Comparison of ENCODE assay signal across 8 mouse cellular contexts in genomic region chr17:70989991-70990390, GRCm38 (mm10). TPM values are rescaled to one million over a fixed set of nuclear protein-coding genes. Genes with fewer than 3 reads are reported as not detected.
DNase-seq lines count a peak whose midpoint lies in the region; ATAC-seq and TF ChIP-seq lines count a peak whose summit lies in the region.

No protein-coding gene starts in this region.

- peaks cover 67% of the 10 kb centered on the region for H3K4me1 ChIP-seq in heart, embryonic 15.5 days (replicated peaks)
- peaks cover 19% of the 10 kb centered on the region for H3K4me1 ChIP-seq in embryonic fibroblast, embryonic 13.5 days (ENCODE audit: control insufficient read depth, insufficient read depth, low read length)
- peaks cover 14% of the 10 kb centered on the region for H3K4me1 ChIP-seq in midbrain, embryonic 11.5 days (ENCODE audit: control insufficient read depth, insufficient read depth, low read length)

- DNase-seq in heart, postnatal 14 days = no peak
- peak; percentile 70 for DNase-seq in ES-CJ7 (ENCODE audit: low read depth, low spot score)
- DNase-seq in kidney, postnatal 36 days = peak; percentile 45 to 59
- DNase-seq in midbrain, embryonic 11.5 days (ENCODE audit: low spot score, missing footprints) = peak; percentile 96
- peak; percentile 66 for DNase-seq in thymus, postnatal 14 days
- DNase-seq in layer of hippocampus, postnatal 36 days = no peak

- peak overlapping the region; percentile 93 for H3K27ac ChIP-seq in heart, embryonic 15.5 days
- H3K27ac ChIP-seq in embryonic fibroblast, embryonic 13.5 days (ENCODE audit: insufficient read depth, low read length) = peak overlapping the region; percentile 71
- peak overlapping the region; percentile 92 for H3K27ac ChIP-seq in midbrain, embryonic 11.5 days (ENCODE audit: low read depth, low read length)

- TF ChIP-seq POLR2A in embryonic fibroblast, embryonic 13.5 days (IDR thresholded peaks at IDR 0.05; ENCODE audit: low read depth, low read length) = no peak

- peak overlapping the region; percentile 87 for H3K4me2 ChIP-seq in heart, embryonic 15.5 days
- peak overlapping the region; percentile 78 for H3K4me2 ChIP-seq in midbrain, embryonic 11.5 days

- H3K9me3 ChIP-seq in heart, embryonic 15.5 days (replicated peaks) = no peaks in the 10 kb centered on the region
- H3K9me3 ChIP-seq in midbrain, embryonic 11.5 days (ENCODE audit: control insufficient read depth, low read length) = no peaks in the 10 kb centered on the region

- no peaks in the 10 kb centered on the region for H3K27me3 ChIP-seq in heart, embryonic 15.5 days
- H3K27me3 ChIP-seq in midbrain, embryonic 11.5 days (ENCODE audit: control insufficient read depth, insufficient read depth, low read length) = no peaks in the 10 kb centered on the region

- peaks cover 28% of the 10 kb centered on the region for H3K36me3 ChIP-seq in heart, embryonic 15.5 days
- H3K36me3 ChIP-seq in midbrain, embryonic 11.5 days (ENCODE audit: control insufficient read depth, insufficient read depth, low read length) = peaks cover 6% of the 10 kb centered on the region; the same call in 1 of the 2 replicates

- intact Hi-C loops in heart, postnatal 14 days (cut with DNase I) = no loop called here

- 3% methylated on average over 24 of the region's 24 CpGs for WGBS in heart, embryonic 15.5 days
- 1% methylated on average over 24 of the region's 24 CpGs for WGBS in midbrain, embryonic 11.5 days

- H3K9ac ChIP-seq in heart, embryonic 15.5 days = peak overlapping the region; percentile 80
- H3K9ac ChIP-seq in midbrain, embryonic 11.5 days (ENCODE audit: low read length) = peak overlapping the region; percentile 89

- peak; percentile 23; the same call in 1 of the 2 replicates for ATAC-seq in heart, embryonic 15.5 days (replicated peaks; ENCODE audit: insufficient number of reproducible peaks, insufficient read depth, low FRiP score, low read depth)
- ATAC-seq in midbrain, embryonic 11.5 days (ENCODE audit: low FRiP score) = peak; percentile 75

- no peak for TF ChIP-seq CTCF in embryonic fibroblast, embryonic 13.5 days (IDR thresholded peaks at IDR 0.05; ENCODE audit: borderline replicate concordance, insufficient read depth, low read length)

- peak overlapping the region; percentile 84 for H3K4me3 ChIP-seq in heart, embryonic 15.5 days
- peak overlapping the region; percentile 65 for H3K4me3 ChIP-seq in embryonic fibroblast, embryonic 13.5 days (ENCODE audit: insufficient read depth, low read length)
- H3K4me3 ChIP-seq in midbrain, embryonic 11.5 days (ENCODE audit: low read depth, low read length) = peak overlapping the region; percentile 94

RNA-seq across cellular contexts. Expression of gene Myom1, which starts 12.4 kb away (rescaled TPM):
- polyA plus RNA-seq in heart, embryonic 15.5 days (2015; fragmentation: Nextera tagmentation; extraction: Ambion mirVana) = 164 and 185 TPM in 2 replicates
- total RNA-seq in heart, postnatal 14 days (2021) = 1,000 to 10,000 TPM; 1,141 to 1,154 TPM
- 8.7 and 20.3 TPM in 2 replicates for polyA plus RNA-seq in embryonic fibroblast, embryonic 13.5 days (2011; ENCODE audit: insufficient read length, low read depth, missing spikeins)
- polyA plus RNA-seq in midbrain, embryonic 11.5 days (2014; fragmentation: Nextera tagmentation; extraction: Ambion mirVana) = 1.3 and 1.4 TPM in 2 replicates
- 1 to 10 TPM; 1.5 to 1.7 TPM for total RNA-seq in layer of hippocampus, postnatal 36 days (2021)

RNA-seq across cellular contexts. Expression of gene Myl12a, which starts 12.7 kb away (rescaled TPM):
- polyA plus RNA-seq in heart, embryonic 15.5 days (2015; fragmentation: Nextera tagmentation; extraction: Ambion mirVana) = 619 and 705 TPM in 2 replicates
- total RNA-seq in heart, postnatal 14 days (2021) = 100 to 1,000 TPM; 728 to 823 TPM
- 1,052 and 1,239 TPM in 2 replicates for polyA plus RNA-seq in embryonic fibroblast, embryonic 13.5 days (2011; ENCODE audit: insufficient read length, low read depth, missing spikeins)
- polyA plus RNA-seq in midbrain, embryonic 11.5 days (2014; fragmentation: Nextera tagmentation; extraction: Ambion mirVana) = 375 and 403 TPM in 2 replicates
- total RNA-seq in layer of hippocampus, postnatal 36 days (2021) = 10 to 100 TPM; 38.0 to 48.0 TPM

Comparison
In these comparisons a context has a peak if more than half of its experiments do, and no peak if none do; other contexts are left out.
1. DNase-seq: peak in ES-CJ7 (single experiment), kidney, postnatal 36 days (2 of 2), midbrain, embryonic 11.5 days (single experiment) and thymus, postnatal 14 days (single experiment); none in heart, postnatal 14 days (0 of 2) and layer of hippocampus, postnatal 36 days (0 of 2).
2. Peak in every context shown above with its lines, with median percentiles within 50 percentile points of each other: H3K27ac ChIP-seq and H3K4me3 ChIP-seq.